Mouse (Mus musculus) gastrocnemius, postnatal 14 days (tissue): ENCODE data around the gene Gorasp1. TPM values are rescaled to one million over a fixed set of nuclear protein-coding genes. Genes with fewer than 3 reads are reported as not detected.

Experiments
- DNase-seq: peaks from one replicate; pipeline ENCODE4 v3.0.0; 2021; ENCODE audit warnings: mixed read lengths
- intact Hi-C: fragments of 180-260 bp; cut with DNase I; formaldehyde crosslinking; loops from one replicate; pipeline ENCODE4 v1.15.1; 2025; ENCODE audit warnings: low total_unique reads
- total RNA-seq, 2 experiments: library from RNA; stranded (reverse); gene quantifications; 2 replicates each; pipeline ENCODE4 v1.2.3; 2021

Gorasp1 gene
- total RNA-seq, 2 experiments from 2014 or later: 16.9 to 17.7 TPM

DNA sequence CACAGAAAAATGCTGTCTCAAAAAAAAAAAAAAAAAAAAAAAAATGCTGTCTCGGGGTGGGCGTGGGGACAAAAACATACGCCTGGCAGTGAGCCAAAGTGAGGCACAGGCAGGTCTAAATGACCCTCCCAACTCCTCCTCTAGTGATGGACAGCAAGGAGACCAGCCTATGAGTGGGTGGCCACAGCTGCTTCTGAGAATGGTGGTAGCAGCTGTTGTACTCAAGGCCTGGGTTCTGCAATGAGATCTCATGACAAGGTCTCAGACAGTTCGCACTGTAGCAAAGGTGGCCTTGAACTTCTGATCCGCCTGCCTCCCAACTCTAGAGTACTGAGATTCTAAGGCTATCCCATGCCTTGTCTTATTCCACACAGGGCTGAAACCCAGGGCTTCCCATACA is 4.0 kb upstream of the Gorasp1 start:
- intact Hi-C loops: no loop called here
- DNase-seq: no peak

DNA sequence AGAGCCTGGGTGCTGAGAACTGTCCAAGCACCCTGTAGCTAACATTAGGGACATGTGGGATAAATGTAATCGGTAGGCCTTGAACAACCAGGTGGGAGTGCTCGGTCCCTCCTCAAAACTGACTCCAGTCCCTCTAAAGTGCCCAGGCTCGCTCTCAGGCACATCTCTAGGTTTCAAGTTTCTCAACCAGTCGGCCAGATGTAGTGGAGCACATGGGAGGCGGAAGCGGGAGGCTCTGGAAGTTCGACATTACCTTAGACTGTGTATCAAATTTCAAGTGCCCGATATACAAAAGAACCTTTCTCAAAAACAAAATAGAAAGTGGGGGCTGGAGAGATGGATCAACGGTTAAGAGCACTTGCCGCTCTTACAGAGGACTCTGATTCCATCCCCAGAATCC is 2.3 kb upstream of the Gorasp1 start:
- intact Hi-C loops: no loop called here
- no peak for DNase-seq

DNA sequence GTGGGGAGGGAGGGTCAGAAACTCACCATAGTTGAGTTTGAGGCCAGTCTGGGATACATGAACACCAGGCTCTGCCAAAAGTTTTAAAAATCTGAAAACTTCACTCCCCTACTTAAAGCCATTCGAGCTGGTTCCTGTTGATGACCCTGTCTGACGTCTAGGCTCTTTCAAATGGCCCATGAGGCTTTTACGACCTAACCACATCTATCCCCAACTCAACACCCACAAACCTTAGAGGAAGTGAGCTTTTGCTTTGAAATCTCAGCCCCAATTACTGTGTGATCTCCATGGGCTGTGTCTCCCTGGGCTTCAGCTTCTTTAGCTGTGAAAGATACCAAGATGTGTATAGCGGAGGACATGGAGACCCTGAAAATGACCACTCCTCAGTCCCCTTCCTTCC is 1.1 kb upstream of the Gorasp1 start:
- intact Hi-C loops: no loop called here
- DNase-seq: no peak

DNA sequence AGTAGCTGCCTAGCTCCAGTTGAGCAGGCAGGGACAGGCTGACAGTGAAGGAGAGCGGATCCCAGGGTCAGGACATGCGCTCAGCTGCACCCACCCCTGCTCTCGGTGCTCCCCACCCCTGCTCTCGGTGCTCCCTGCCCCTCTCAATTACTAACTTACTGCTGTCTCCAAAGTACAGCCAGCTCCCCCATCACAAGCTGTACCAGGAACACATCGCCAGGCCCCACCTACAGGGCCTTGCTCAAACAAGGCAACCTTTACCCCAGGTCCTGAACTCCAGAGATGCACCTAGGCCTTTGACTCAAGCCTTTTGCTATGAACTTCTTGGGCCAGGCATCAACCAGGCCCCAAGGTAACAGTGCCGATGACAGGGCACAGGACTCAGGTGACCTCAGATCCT is 3.7 kb downstream of the Gorasp1 start:
- intact Hi-C loops: no loop called here

DNA sequence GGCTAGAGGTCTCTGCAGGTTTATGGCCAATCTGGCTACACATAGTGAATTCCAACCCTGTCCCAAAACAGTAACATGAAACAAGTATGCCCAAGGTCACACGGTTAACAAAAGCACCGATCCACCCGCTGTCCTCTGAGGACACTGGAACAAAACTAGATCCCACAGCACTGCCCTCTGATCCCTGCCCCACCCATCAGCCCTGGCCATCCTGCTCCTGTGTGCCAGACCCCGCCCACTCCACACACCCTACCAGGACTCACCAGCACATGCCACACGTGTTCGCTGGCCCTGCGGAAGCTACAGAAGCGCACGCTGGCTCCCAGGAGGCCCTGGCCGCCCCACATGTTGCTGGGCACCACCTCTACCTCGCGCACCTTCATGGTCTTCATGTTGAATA is 5.0 kb downstream of the Gorasp1 start:
- intact Hi-C loops: no loop called here
- no peak for DNase-seq

More for the DNA sequence above, 3.7 kb downstream of the Gorasp1 start:
- DNase-seq: no peak

DNA sequence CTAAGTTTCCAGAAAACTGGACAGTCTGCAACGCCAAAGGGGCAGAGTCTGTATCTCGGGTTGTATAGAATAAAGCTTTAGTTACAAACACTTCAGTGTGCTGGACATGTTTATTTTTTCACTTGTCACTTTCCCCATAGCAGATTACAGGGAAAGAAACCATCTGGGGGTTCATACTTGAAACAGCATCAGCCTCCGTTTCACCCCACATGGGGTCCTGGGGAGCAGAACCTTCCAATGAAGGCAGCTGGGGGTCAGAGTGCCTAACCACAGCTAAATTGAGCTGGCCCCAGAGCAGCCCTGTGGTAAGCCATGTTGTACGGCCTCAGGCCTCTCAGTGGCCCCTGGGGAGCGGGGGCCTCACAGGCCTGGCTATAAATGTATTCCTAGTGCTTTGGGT is 10.9 kb downstream of the Gorasp1 start:
- intact Hi-C loops: no loop called here
- no peak for DNase-seq

DNA sequence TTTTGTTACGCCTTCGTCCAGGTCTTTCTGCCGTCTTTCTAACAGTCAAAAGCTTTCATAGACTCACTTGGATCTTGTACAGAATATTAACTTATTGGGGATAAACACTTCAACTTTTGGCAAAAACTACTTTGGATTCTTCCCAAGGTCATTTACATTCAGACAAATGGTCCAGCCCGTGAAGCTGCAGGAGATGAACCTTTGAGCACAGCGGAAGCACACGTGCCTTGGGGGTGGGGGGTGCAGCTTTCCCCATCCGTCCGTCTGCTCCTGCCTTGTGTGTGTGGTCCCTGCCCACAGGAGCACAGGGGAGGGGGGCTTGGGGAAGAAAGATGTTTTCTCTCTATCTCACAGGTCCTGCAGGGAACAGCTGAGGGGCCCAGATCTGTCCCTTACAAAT is 11.6 kb downstream of the Gorasp1 start:
- DNase-seq: no peak
- intact Hi-C loops: no loop called here

DNA sequence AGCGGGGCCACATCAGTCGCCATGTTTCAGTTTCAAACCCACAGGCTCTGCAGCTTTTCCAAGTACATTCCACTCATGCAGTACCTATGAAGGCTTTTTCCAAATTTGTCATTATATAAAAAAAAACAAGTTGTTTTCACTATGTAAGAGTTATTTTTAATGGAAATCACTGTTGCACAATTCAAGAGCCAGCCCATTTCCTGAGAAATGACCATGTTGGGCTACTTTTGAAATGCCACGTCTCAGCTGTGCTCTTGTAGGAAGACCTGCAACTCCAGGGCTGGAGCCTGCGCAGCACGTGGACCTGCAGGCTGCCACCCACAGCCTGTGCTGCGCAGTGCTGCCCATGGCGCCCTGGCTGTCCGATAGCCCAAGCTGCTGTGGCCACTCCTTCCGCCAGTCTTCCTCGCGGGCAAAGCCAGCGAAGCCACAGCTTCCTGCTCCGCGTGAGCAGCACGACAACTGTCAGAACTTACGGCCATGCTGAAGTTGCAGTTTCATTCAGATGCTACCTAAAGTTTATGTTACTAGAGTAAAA is 12.2 kb downstream of the Gorasp1 start:
- no peak for DNase-seq
- intact Hi-C loops: no loop called here

DNA sequence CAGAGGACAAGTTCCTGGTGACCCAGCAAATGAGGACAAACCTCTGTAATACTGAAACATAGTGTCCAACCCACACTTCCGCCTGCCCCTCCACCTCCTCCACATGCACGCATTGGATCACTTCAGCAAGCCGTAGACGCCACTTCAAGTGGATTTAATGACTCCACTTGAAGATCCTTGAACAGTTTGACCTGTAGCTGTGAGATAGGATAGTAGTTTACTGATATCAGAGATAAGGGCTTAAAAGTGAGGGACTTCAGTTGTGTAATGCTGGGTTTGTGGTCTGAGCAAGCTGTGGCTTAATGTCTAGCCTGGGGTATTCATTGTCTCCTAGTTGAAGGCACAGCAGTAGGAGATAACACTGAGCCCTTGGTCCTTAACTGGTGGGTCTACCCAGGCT is 13.9 kb downstream of the Gorasp1 start:
- DNase-seq: no peak
- intact Hi-C loops: no loop called here

DNA sequence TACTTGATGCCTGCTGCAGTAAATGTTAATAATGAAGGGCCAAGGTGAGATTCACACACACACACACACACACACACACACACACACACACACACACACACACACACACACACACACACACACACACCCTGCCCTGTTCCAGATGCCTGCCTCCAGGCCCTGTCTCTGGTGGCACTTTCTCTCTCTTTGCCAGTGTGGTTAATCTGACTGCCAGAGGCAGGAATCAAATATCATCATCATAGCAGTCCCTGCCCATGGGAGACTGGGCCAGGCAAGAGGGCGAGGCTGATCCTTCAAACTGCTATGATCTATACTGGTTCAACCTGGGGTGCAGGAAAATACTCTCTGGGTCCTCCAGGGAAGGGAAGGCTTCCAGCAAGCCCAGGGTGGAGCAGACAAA is 17.5 kb downstream of the Gorasp1 start:
- DNase-seq: no peak
- intact Hi-C loops: no loop called here

DNA sequence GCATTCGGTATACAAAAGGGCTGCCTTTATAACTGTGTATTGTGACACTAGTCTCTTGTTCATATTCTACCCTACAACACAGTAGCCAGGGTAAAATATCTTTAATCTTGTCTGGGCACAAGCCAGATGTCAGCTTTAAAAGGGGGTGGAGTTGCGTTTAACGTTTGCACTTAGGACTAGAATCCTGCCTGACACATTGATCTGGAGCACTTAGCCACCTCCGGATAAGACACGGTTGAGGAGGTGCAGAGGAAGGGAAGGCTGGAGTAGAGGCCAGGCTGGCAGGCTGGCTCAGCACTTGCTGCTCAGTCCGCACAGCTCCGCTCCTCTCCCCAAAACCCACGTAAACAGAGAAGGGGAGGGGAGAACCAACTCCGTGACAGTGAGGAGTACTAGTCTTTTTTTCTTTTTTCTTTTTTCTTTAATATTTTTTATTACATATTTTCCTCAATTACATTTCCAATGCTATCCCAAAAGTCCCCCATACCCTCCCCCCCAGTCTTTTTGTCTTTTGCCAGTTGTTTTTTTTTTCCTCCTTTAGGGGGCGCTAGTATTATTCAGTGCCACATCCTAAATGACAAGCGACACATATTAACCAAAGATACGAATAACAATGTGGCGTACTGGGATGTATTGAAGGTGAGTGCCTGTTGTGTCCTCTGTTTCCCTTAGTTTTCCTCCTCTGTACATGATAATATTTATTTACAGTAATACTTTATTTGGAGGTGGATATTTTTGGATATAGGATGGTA is 24.1 kb downstream of the Gorasp1 start:
- no peak for DNase-seq
- intact Hi-C loops: no loop called here

DNA sequence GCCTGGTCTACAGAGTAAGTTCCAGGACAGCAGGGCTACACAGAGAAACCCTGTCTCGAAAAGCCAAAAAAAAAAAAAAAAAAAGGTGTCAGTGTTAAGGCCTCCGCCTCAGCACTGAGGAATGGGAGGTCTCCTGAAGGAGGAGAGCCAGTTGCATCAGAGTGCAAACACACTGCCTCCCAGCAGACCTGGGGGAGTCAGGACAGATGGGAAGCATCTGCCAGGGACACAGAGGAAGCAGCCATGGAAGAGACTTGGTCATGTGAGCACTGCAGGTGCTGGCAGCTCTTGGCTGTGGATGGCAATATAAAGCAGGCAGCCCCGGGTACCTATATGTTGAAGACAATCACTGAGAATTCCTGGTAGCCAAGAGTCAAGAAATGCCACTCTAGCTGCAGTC is 27.4 kb downstream of the Gorasp1 start:
- DNase-seq: no peak
- intact Hi-C loops: no loop called here

DNA sequence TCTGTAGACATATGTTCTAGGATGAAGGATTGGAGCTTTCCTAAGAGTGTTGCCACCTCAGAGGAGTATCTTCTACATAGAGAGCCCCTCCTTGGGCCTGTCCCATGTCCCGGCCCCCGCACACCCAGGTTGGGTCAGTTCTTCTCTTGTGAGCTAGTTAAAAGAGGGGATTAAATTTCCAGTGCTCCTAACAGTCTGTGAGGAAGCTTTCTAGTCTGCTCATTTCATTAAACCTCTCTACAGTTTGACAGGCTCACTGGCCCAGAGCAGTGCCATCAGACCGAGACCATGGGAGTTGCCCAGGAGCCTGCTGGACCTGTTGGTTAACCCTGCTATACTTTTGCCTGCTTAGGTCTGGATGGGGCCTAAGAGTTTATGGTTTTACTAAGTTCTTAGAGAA is 28.7 kb downstream of the Gorasp1 start:
- intact Hi-C loops: no loop called here
- no peak for DNase-seq

DNA sequence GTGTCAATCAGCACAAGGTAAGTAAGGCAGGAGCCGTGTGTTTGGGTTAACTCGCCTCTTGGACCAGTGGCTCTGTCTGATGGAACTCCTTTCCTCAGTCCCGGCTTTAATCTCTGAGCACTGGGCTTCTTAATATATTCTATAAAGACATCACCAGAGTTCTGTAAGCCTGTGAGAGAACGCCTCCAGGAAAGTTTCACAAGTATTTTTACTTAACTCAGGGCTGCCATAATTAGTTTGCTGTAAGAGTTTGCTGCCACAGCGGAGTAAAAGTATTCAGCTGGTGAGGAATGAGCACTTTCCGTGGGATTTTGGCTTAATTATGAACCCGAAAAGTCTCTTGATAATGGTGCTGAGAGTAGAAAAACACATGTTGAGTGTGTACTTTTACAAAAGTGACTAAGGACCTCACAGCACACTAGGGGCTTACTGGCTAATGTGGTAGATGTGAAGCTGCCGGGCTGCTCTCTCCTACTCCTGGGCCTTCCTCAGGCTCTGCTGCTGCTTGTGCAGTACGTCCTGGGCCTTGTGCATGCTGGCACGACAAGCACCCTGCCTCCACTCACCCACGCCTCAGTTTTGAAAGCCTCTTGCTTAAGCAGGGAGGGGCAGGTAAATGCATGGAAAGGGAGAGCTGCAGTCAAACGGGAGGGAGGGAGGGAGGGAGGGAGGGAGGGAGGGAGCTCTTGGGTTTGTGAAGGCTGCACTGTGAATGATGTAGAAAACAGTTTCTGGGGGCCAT is 34.8 kb downstream of the Gorasp1 start:
- intact Hi-C loops: no loop called here
- DNase-seq: no peak

DNA sequence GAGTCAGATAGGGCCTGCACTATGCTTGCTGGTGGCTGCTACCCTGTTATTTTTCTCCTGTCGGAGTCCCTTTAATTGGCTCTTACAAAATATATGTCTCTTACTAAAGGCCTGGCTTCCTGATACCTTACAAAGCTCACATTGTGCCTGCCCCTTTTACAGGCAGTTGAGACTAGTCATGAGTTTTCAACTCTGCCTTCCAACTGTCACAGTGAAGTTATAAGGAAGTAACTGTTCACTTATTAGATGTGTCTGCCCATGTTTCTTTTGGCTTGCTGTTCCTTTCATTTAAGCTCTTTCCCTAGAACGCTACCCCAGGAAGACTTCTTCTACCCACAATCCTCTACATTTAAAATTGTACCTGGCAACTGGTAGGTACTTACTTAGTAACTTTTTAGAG is 37.9 kb downstream of the Gorasp1 start:
- intact Hi-C loops: no loop called here

DNA sequence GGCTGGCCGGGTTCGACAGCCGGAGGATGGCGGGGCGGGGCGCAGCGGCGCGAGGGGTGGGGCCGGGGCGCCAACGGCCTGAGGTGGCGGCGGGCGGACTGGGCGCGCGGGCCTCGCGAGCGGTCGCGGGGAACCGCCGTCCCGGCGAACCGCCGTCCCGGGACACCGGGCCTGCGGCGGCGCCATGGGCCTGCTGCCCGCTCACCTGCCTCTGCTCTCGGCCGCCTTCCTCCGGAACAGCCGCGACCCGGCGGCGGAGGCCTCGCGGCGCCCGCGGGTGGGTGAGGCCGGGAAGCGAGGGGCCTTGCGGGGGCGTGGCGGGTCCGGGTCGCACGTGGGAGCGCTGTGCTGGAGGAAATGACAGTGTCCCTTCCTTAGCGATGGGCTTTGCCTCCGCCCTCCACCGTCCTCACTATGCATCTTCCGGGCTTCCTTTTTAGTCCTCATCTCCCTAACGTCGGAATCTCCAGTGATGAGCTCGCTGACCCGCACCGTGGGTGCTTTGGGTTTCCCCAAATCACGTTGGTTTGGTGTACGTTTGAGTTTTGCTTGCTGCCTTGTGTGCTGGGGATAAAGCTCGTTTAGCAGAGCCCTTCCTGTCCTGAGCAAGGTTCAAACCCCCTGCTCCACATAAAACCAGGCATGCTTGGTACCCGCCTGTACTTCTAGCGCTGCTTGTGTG is 42.2 kb downstream of the Gorasp1 start:
- peak; percentile 21 for DNase-seq
- intact Hi-C loops: no loop called here

More for the DNA sequence above, 37.9 kb downstream of the Gorasp1 start:
- no peak for DNase-seq

DNA sequence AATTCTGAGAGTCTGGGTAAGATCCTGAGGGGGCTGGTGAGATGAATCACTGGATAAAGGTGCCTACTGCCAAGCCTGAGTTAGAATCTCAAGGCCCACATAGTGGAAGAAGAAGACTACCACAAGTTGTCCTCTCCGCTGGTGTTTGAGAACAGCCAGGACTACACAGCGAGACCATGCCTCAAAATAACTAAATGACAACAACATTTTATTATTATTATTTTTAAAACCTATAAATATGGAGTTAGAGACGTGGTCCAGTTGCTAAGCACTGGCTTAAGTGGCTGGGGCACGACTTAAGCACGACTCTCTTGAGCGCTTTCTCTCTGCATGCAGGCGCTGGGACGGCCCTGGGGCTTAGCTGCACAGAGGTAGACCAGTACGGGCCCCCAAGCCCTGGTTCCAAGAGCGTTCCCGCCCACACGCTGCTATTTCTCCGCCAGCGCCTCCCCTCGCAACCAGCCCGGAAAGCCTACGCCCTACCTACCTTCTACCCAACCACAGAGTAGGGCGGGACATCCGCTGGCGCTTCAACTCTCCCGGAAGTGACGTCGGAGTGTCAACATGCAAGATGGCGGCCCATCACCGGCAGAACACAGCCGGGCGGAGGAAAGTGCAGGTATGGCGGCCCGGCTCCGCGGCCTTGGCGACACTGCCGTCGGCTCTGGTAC is 42.9 kb downstream of the Gorasp1 start, which contains the start of gene Wdr48:
TSS of gene Wdr48 (plus strand) at position 540 of the 671 bp plus-strand sequence.
- intact Hi-C loops: no loop called here
- DNase-seq: peak; percentile 97

DNA sequence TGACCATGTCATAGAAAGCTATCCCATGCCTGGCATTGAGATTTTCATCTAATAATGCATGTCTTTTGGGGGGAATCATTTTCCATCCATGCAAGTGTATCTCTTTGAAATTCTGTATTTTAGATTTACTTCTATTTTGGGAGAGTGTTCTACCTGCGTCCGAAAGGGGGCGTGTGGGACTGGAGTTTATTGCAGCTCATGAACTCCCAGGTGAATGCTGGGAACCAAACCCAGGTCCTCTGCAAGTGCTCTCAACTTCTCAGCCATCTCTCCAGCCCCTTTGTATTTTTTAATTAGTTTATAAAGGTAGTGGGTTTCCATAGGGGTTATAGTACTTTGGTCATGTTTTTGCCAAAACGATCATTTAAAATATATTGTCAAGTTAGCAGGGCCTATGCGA is 43.5 kb downstream of the Gorasp1 start:
- no peak for DNase-seq
- intact Hi-C loops: no loop called here

DNA sequence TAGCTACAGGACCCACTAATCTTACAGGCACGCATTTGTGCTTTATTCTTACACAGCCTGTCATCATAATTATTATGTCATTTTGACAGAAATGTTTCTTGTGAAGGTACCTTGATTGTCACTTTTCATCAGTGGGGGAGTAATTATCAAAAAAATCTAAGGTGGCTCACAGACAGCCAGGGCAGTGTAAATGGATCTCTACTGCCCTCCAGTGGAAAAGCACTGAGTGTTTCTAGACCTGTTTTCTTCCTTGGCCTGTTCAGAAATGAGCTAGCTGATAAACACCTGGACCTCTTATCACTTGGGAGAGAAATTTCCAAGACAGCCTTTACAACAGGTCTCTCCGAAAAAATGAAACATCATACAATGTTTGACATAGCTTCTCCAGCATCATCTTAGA is 46.7 kb downstream of the Gorasp1 start:
- intact Hi-C loops: no loop called here
- DNase-seq: no peak

DNA sequence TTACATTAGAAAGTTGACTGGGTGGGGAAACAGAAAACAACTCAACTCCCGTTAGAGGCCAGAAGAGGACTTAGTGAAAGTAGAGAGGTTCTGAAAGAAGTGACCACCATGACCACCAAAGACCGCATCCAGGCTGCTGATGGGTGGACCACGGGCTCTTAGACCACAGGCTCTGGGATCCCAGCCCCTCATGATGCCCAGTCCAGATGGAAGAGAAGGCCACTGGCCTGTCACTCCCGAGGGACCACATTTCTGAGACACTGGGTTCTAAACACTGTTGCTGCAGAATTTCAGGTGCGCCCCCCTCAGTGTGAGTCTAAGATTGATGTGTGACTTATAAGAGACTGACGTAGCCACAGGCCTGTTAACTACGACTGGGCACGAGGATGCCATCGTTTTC is 47.9 kb downstream of the Gorasp1 start:
- no peak for DNase-seq
- intact Hi-C loops: loop anchor here (10.0 kb wide), 1 partner anchor 95 kb away; no protein-coding TSS in a partner anchor
